Mouse (Mus musculus): ENCODE data around the gene Mdm2. TPM values are rescaled to one million over a fixed set of nuclear protein-coding genes. Genes with fewer than 3 reads are reported as not detected.

Mdm2 gene
- polyA plus RNA-seq, 1 experiment from 2014 or later, result 63.5 TPM

- H3K9ac ChIP-seq (replicated peaks), result no peak overlapping the region
- ATAC-seq (replicated peaks), result no peak
- H3K4me2 ChIP-seq (replicated peaks), result no peak overlapping the region
- H3K36me3 ChIP-seq, result peaks cover 3% of the 10 kb centered on the region; the same call in 1 of the 2 replicates
- H3K27ac ChIP-seq (replicated peaks), result no peak overlapping the region
- no peaks in the 10 kb centered on the region for H3K9me3 ChIP-seq
- H3K4me1 ChIP-seq, result no peaks in the 10 kb centered on the region
- no peaks in the 10 kb centered on the region for H3K27me3 ChIP-seq
- 81% methylated on average over 11 of the region's 11 CpGs for whole genome bisulfite sequencing
- no peak overlapping the region for H3K4me3 ChIP-seq
These were observed 18.7 kb upstream of the Mdm2 start for GRCm38 (mm10) chr10:117729139-117729814.

- Histone ChIP-seq H3K4me2 (replicated peaks) (no peak overlapping the region), H3K4me1 (no peaks in the 10 kb centered on the region), H3K4me3 (no peak overlapping the region), H3K9ac (replicated peaks) (no peak overlapping the region), H3K36me3 (peaks cover 3% of the 10 kb centered on the region; the same call in 1 of the 2 replicates), H3K27ac (replicated peaks) (no peak overlapping the region), H3K27me3 (no peaks in the 10 kb centered on the region), H3K9me3 (no peaks in the 10 kb centered on the region)
- 87% methylated on average over 5 of the region's 5 CpGs for WGBS
- no peak for ATAC-seq (replicated peaks)
These were observed 18.0 kb upstream of the Mdm2 start for GRCm38 (mm10) chr10:117728574-117728973.

DNA sequence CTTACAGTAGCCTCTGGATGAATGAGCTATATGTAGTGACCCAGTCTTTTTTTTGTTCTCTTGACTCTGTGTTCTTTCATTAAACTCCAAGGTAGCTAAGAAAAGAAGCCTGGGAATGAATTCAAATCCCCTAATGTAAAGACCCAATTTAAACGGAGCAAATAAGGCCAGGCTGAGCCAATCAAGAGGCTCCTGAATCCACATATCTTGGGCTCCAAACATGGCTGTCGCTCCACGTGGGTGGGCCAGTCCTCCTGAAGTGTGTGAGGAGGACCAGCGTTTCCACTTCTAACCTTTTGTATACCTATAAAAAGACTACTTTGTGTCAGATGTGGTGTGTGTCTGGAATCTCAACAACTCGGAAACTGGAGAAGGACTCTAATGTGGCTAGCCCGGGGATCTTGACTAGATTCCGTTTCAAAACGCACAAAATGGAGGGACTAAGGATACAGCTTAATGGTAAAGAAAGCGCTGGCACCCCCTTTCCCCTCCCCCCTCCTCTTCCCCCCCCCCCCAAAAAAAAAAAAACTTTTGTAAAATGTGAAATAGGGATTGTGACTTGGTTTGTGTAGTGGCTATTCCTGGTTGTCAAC, 17.1 kb upstream of the Mdm2 start:
- H3K9ac ChIP-seq (replicated peaks), result no peak overlapping the region
- 70% methylated on average over 9 of the region's 9 CpGs for WGBS
- no peak overlapping the region for H3K4me3 ChIP-seq
- no peak overlapping the region for H3K27ac ChIP-seq (replicated peaks)
- no peak for ATAC-seq (replicated peaks)
- H3K36me3 ChIP-seq, result no peaks in the 10 kb centered on the region
- H3K9me3 ChIP-seq, result no peaks in the 10 kb centered on the region
- H3K27me3 ChIP-seq, result no peaks in the 10 kb centered on the region
- H3K4me2 ChIP-seq (replicated peaks), result no peak overlapping the region
- H3K4me1 ChIP-seq, result no peaks in the 10 kb centered on the region

- Histone ChIP-seq H3K36me3 (no peaks in the 10 kb centered on the region), H3K4me3 (no peak overlapping the region), H3K27ac (replicated peaks) (no peak overlapping the region), H3K9ac (replicated peaks) (no peak overlapping the region), H3K27me3 (no peaks in the 10 kb centered on the region), H3K4me1 (no peaks in the 10 kb centered on the region), H3K9me3 (no peaks in the 10 kb centered on the region), H3K4me2 (replicated peaks) (no peak overlapping the region)
- WGBS, result 93% methylated on average over 4 of the region's 4 CpGs
- ATAC-seq (replicated peaks), result no peak
These were observed 16.4 kb upstream of the Mdm2 start for GRCm38 (mm10) chr10:117726888-117727385.

- Histone ChIP-seq H3K9ac (replicated peaks) (no peak overlapping the region), H3K4me1 (no peaks in the 10 kb centered on the region), H3K4me2 (replicated peaks) (no peak overlapping the region), H3K36me3 (no peaks in the 10 kb centered on the region), H3K27ac (replicated peaks) (no peak overlapping the region), H3K4me3 (no peak overlapping the region), H3K9me3 (no peaks in the 10 kb centered on the region), H3K27me3 (no peaks in the 10 kb centered on the region)
- no peak for ATAC-seq (replicated peaks)
- 92% methylated on average over 4 of the region's 4 CpGs for WGBS
These were observed 15.8 kb upstream of the Mdm2 start for GRCm38 (mm10) chr10:117726350-117726749.

DNA sequence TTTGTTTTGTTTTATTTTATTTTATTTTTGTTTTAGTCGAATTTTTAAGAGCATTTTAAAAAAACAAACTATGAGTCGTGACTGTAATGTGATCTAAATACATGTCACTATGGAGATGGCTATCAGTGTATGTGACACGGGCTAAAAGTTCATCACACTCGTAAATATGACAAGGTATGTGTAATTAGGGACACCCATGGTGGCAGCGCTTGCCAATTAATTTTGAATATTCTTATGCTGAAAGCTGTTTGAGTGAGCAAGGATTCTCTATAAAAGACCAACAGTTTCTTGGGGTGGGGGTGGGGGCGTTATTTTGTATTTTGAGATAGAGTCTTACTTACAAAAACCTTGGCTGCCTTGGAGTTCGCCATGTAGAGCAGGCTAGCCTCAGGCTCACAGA, 15.1 kb upstream of the Mdm2 start:
- H3K4me3 ChIP-seq, result no peak overlapping the region
- no peaks in the 10 kb centered on the region for H3K36me3 ChIP-seq
- no peaks in the 10 kb centered on the region for H3K9me3 ChIP-seq
- H3K4me2 ChIP-seq (replicated peaks), result no peak overlapping the region
- no peak for ATAC-seq (replicated peaks)
- 80% methylated on average over 7 of the region's 7 CpGs for WGBS
- H3K9ac ChIP-seq (replicated peaks), result no peak overlapping the region
- no peaks in the 10 kb centered on the region for H3K4me1 ChIP-seq
- no peaks in the 10 kb centered on the region for H3K27me3 ChIP-seq
- no peak overlapping the region for H3K27ac ChIP-seq (replicated peaks)

DNA sequence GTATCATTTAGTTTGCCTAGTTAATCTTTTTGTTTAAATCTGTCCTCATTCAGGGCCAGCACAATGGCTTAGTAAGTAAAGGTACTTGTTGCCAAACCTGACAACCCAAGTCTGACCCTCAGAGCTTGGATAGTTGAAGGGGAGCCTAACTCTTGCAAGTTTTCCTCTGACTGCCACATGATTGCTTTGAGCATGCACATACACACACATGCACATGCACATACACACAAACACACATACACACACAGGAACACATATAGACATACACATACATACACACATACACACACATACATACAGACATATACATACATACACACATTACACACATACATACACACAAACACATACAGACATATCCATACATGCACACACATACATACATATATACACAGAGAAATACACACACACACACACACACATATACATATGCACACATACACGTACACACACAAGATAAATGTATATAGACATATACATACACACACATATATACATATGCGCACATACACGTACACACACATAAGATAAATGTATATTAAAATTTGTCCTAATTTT, 14.3 kb upstream of the Mdm2 start:
- H3K9me3 ChIP-seq, result no peaks in the 10 kb centered on the region
- no peaks in the 10 kb centered on the region for H3K27me3 ChIP-seq
- no peak overlapping the region for H3K4me3 ChIP-seq
- H3K9ac ChIP-seq (replicated peaks), result no peak overlapping the region
- WGBS, result 95% methylated on average over 3 of the region's 3 CpGs
- no peaks in the 10 kb centered on the region for H3K36me3 ChIP-seq
- H3K27ac ChIP-seq (replicated peaks), result no peak overlapping the region
- H3K4me2 ChIP-seq (replicated peaks), result no peak overlapping the region
- no peak for ATAC-seq (replicated peaks)
- H3K4me1 ChIP-seq, result no peaks in the 10 kb centered on the region

DNA sequence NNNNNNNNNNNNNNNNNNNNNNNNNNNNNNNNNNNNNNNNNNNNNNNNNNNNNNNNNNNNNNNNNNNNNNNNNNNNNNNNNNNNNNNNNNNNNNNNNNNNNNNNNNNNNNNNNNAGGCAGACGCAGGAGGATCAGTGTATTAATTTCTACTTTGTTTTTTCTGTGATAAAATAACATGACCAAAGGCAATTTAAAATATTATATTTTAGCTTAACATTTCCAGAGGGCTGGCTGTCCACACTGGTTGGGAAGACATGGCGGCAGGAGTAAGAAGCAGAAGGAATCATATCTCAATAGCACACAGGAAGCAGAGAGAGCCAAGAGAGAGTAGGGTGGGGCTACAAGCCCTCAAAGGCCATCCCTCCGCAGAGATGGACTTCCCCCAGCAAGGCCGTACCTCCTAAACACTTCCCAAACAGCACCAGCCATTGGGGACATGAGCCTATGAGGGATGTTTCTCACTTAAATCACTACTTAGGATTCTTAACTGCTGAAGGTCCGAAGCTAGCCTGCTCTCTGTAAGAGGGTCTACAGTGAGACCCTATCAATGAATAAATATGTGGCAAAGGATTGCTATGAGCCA, 13.7 kb upstream of the Mdm2 start:
- WGBS, result 79% methylated on average over 5 of the region's 5 CpGs

DNA sequence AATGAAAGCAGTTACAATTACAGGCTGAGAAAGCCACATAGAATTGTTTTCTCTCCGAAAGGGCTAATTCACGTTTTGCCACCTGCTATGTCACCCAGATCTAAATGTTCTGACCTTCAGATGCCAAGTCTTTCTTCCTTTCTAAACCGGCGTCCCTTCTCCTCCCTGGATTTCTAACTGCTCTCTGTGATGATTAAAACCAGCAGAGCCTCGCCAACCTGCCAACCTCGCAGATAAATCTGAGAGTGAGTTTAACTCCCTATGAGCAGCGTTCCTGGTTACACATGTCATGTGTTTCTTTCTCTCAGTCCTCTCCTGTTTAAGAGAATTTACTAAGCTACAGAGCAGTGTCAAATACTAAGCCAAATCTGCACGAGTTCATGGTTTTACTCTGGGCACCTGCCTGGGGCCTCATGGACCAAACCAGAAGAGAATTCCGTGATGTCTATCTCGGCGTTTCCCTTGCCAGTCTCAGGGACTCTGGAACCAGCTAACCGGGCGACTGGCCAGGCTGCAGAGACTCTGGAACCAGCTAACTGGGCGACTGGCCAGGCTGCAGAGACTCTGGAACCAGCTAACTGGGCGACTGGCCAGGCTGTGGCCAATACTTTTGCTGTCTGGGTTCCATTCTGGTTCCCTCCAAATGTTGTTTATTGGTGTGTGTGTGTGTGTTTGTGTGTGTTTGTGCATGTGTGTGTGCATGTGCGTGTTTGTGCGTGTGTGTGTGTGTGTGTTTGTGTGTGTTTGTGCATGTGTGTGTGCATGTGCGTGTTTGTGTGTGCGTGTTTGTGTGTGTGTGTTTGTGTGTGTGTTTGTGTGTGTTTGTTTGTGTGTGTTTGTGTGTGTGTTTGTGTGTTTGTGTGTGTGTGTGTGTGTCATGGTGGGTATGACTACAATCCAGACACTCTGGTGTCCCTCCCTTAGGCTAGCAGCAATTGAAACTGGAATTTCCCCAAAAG, 7.9 kb upstream of the Mdm2 start:
- no peaks in the 10 kb centered on the region for H3K9me3 ChIP-seq
- H3K4me2 ChIP-seq (replicated peaks), result no peak overlapping the region
- H3K4me3 ChIP-seq, result no peak overlapping the region
- H3K27ac ChIP-seq (replicated peaks), result no peak overlapping the region; the same call in 1 of the 2 replicates
- whole genome bisulfite sequencing, result 54% methylated on average over 19 of the region's 19 CpGs
- no peak for ATAC-seq (replicated peaks)
- H3K4me1 ChIP-seq, result 0 out of 2 replicates have a peak, but pooled peaks cover 5% of the 10 kb centered on the region
- no peak overlapping the region for H3K9ac ChIP-seq (replicated peaks)
- H3K27me3 ChIP-seq, result no peaks in the 10 kb centered on the region
- no peaks in the 10 kb centered on the region for H3K36me3 ChIP-seq

More for the DNA sequence above, 13.7 kb upstream of the Mdm2 start:
- Histone ChIP-seq H3K9ac (replicated peaks) (no peak overlapping the region), H3K36me3 (no peaks in the 10 kb centered on the region), H3K27ac (replicated peaks) (no peak overlapping the region), H3K4me1 (no peaks in the 10 kb centered on the region), H3K27me3 (no peaks in the 10 kb centered on the region), H3K4me2 (replicated peaks) (no peak overlapping the region), H3K4me3 (no peak overlapping the region), H3K9me3 (no peaks in the 10 kb centered on the region)
- no peak for ATAC-seq (replicated peaks)

- no peak overlapping the region for H3K4me3 ChIP-seq
- H3K27me3 ChIP-seq, result no peaks in the 10 kb centered on the region
- H3K4me2 ChIP-seq (replicated peaks), result no peak overlapping the region
- H3K4me1 ChIP-seq, result 0 out of 2 replicates have a peak, but pooled peaks cover 5% of the 10 kb centered on the region
- H3K9me3 ChIP-seq, result no peaks in the 10 kb centered on the region
- H3K9ac ChIP-seq (replicated peaks), result no peak overlapping the region
- H3K36me3 ChIP-seq, result no peaks in the 10 kb centered on the region
- no peak for ATAC-seq (replicated peaks)
- 18% methylated on average over 4 of the region's 4 CpGs for WGBS
- no peak overlapping the region for H3K27ac ChIP-seq (replicated peaks)
These were observed 7.0 kb upstream of the Mdm2 start for GRCm38 (mm10) chr10:117717583-117717982.

GRCm38 (mm10) chr10:117716686-117717085, 6.1 kb upstream of the Mdm2 start:
- H3K9me3 ChIP-seq, result no peaks in the 10 kb centered on the region
- no peaks in the 10 kb centered on the region for H3K27me3 ChIP-seq
- no peak for ATAC-seq (replicated peaks)
- no peak overlapping the region for H3K4me3 ChIP-seq
- 92% methylated on average over 3 of the region's 3 CpGs for WGBS
- H3K36me3 ChIP-seq, result no peaks in the 10 kb centered on the region
- peaks cover 5% of the 10 kb centered on the region; the same call in 1 of the 2 replicates for H3K4me1 ChIP-seq
- no peak overlapping the region for H3K4me2 ChIP-seq (replicated peaks)
- H3K27ac ChIP-seq (replicated peaks), result no peak overlapping the region
- H3K9ac ChIP-seq (replicated peaks), result no peak overlapping the region

Data from forebrain, embryonic 15.5 days (tissue).